In the genomic region with DNA sequence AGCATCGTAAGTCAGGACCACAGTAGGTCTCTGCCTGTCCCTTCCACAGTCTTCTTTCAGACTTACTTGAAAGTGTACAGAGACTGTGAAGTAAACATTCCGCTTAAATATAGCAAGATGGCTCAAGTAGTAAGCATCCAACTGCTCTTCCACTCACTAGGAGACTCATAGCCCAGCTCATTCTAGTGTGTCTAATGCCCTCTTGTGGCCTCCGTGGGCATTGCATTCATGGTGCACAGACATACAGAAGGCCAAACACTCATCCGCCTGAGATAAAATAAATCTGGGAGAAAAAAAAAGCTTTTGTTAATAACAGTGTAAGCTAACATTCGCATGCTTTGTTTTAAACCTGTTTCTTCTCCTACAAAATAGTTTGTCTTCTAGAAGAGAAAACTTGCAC, we compare ENCODE assay signal across 8 mouse cellular contexts. TPM values are rescaled to one million over a fixed set of nuclear protein-coding genes. Genes with fewer than 3 reads are reported as not detected.
A peak's percentile ranks its signal among the peaks of the same experiment; 100 is the strongest.
DNase-seq lines count a peak whose midpoint lies in the region; ATAC-seq and TF ChIP-seq lines count a peak whose summit lies in the region.

No protein-coding gene starts in this region.

- H3K27ac ChIP-seq in CH12.LX (ENCODE audit: insufficient read depth, low read depth): no peak overlapping the region
- no peak overlapping the region for H3K27ac ChIP-seq in layer of hippocampus, adult 2 months
- no peak overlapping the region for H3K27ac ChIP-seq in lung, postnatal 0 days (ENCODE audit: low read length)
- H3K27ac ChIP-seq in small intestine, adult 2 months (ENCODE audit: insufficient read depth, low read depth, low read length): no peak overlapping the region

- TF ChIP-seq RAD21 in CH12.LX (IDR thresholded peaks at IDR 0.05; ENCODE audit: low read depth, low read length): peak; percentile 64

- no peak for ATAC-seq in cerebellum, adult (ENCODE audit: insufficient number of reproducible peaks, low FRiP score, low TSS enrichment)
- peak; percentile 44; the same call in 1 of the 2 replicates for ATAC-seq in frontal cortex, adult (ENCODE audit: low TSS enrichment)
- ATAC-seq in lung, postnatal 0 days: peak; percentile 62; the same call in 1 of the 2 replicates

- H3K9me3 ChIP-seq in CH12.LX (replicated peaks; ENCODE audit: low read length): no peaks in the 10 kb centered on the region
- no peaks in the 10 kb centered on the region for H3K9me3 ChIP-seq in lung, postnatal 0 days (ENCODE audit: low read length)

- no peak for TF ChIP-seq POLR2A in CH12.LX (IDR thresholded peaks at IDR 0.05; ENCODE audit: low read depth, low read length)
- TF ChIP-seq POLR2A in brain, embryonic 14.5 days (IDR thresholded peaks at IDR 0.05; ENCODE audit: borderline replicate concordance, extremely low read depth, insufficient read depth, insufficient read length, poor library complexity, severe bottlenecking): no peak
- no peak for TF ChIP-seq POLR2A in small intestine, adult 2 months (IDR thresholded peaks at IDR 0.05; ENCODE audit: low read depth, low read length)

- H3K79me2 ChIP-seq in CH12.LX (replicated peaks; ENCODE audit: control insufficient read depth, extremely low read depth, insufficient read depth, poor library complexity, severe bottlenecking): no peaks in the 10 kb centered on the region

- no peak overlapping the region for H3K9ac ChIP-seq in CH12.LX (ENCODE audit: insufficient read depth, low read depth)
- no peak overlapping the region for H3K9ac ChIP-seq in lung, postnatal 0 days (replicated peaks; ENCODE audit: low read depth)

- peak; percentile 82 to 88 for TF ChIP-seq CTCF in CH12.LX (conservative IDR thresholded peaks at IDR 0.05 in 1 of 2, IDR thresholded peaks at IDR 0.05 in 1 of 2; ENCODE audit: low read depth in 2 of 2, low read length in 2 of 2)
- TF ChIP-seq CTCF in brain, embryonic 14.5 days (IDR thresholded peaks at IDR 0.05; ENCODE audit: borderline replicate concordance, extremely low read depth, insufficient read depth, insufficient read length): peak; percentile 73; the same call in 1 of the 2 replicates
- TF ChIP-seq CTCF in layer of hippocampus, adult 2 months (conservative IDR thresholded peaks at IDR 0.05): peak; percentile 85
- peak; percentile 86 for TF ChIP-seq CTCF in lung, postnatal 0 days (IDR thresholded peaks at IDR 0.05)
- peak; percentile 66; the same call in 1 of the 2 replicates for TF ChIP-seq CTCF in small intestine, adult 2 months (IDR thresholded peaks at IDR 0.05; ENCODE audit: extremely low read depth, insufficient read length, insufficient replicate concordance, low read depth, low read length)

- 72% methylated on average over 5 of the region's 5 CpGs for WGBS in lung, postnatal 0 days
- WGBS in small intestine, adult 2 months: 76% methylated on average over 5 of the region's 5 CpGs

- H3K4me1 ChIP-seq in CH12.LX (ENCODE audit: control insufficient read depth in 1 of 2, insufficient read depth in 2 of 2): no peaks in the 10 kb centered on the region
- H3K4me1 ChIP-seq in lung, postnatal 0 days (ENCODE audit: insufficient read depth, low read depth, low read length): no peaks in the 10 kb centered on the region
- H3K4me1 ChIP-seq in small intestine, adult 2 months (ENCODE audit: control insufficient read depth, insufficient read depth, insufficient read length, low read length): peaks cover 3% of the 10 kb centered on the region; the same call in 1 of the 2 replicates

- peaks cover 65 to 92% of the 10 kb centered on the region in 2 experiments for H3K36me3 ChIP-seq in CH12.LX (replicated peaks in 1 of 2; ENCODE audit: control insufficient read depth in 1 of 2, insufficient read depth in 1 of 2, low read length in 1 of 2)
- peaks cover 21% of the 10 kb centered on the region for H3K36me3 ChIP-seq in lung, postnatal 0 days (ENCODE audit: insufficient read depth, low read length)
- H3K36me3 ChIP-seq in small intestine, adult 2 months (ENCODE audit: control insufficient read depth, insufficient read depth, low read length): peaks cover 33% of the 10 kb centered on the region

- dilution Hi-C loops in CH12.LX (cut with MboI; ENCODE audit: extremely low pct_ligation_motif_present, extremely low pct_unique_long_range_greater_than_20kb, low sequenced_read_pairs): no loop called here

- no peak overlapping the region for H3K4me3 ChIP-seq in CH12.LX (replicated peaks in 1 of 3; ENCODE audit: low read depth in 2 of 3, low read length in 2 of 3, poor library complexity in 1 of 3)
- H3K4me3 ChIP-seq in layer of hippocampus, adult 2 months: no peak overlapping the region
- H3K4me3 ChIP-seq in lung, postnatal 0 days (ENCODE audit: low read depth, low read length): no peak overlapping the region
- no peak overlapping the region for H3K4me3 ChIP-seq in small intestine, adult 2 months (ENCODE audit: low read depth, low read length)

- no peak overlapping the region for H3K4me2 ChIP-seq in CH12.LX (ENCODE audit: insufficient read depth, low read depth, poor library complexity, severe bottlenecking)
- no peak overlapping the region for H3K4me2 ChIP-seq in lung, postnatal 0 days (replicated peaks; ENCODE audit: low read depth, low read length)

- no peak for TF ChIP-seq EP300 in CH12.LX (IDR thresholded peaks at IDR 0.05; ENCODE audit: low read length)
- no peak for TF ChIP-seq EP300 in lung, postnatal 0 days (IDR thresholded peaks at IDR 0.05)

- H3K27me3 ChIP-seq in CH12.LX (replicated peaks): no peaks in the 10 kb centered on the region
- no peaks in the 10 kb centered on the region for H3K27me3 ChIP-seq in lung, postnatal 0 days (replicated peaks; ENCODE audit: insufficient read depth, low read length)
- H3K27me3 ChIP-seq in small intestine, adult 2 months (ENCODE audit: control insufficient read depth, insufficient read depth, low read length): no peaks in the 10 kb centered on the region

- in situ Hi-C loops in CH12.LX (cut with MboI; ENCODE audit: low pct_ligation_motif_present, low pct_unique_long_range_greater_than_20kb, low sequenced_read_pairs): no loop called here

- DNase-seq in cerebellum, adult 11 months: peak; percentile 28
- peak; percentile 74 for DNase-seq in CH12.LX (ENCODE audit: extremely low read depth)
- peak; percentile 61 for DNase-seq in brain, embryonic 14.5 days (ENCODE audit: low read depth)
- peak; percentile 24 to 66 for DNase-seq in layer of hippocampus, adult 2 months (ENCODE audit: low spot score in 2 of 2)
- DNase-seq in lung, postnatal 0 days (ENCODE audit: low spot score): peak; percentile 63

TF ChIP-seq in CH12.LX, 34 proteins besides CTCF, POLR2A, EP300 and RAD21:
- TF ChIP-seq SMC3 (IDR thresholded peaks at IDR 0.05; ENCODE audit: low read depth, low read length) (peak; percentile 57), TCF12 (IDR thresholded peaks at IDR 0.05; ENCODE audit: low read depth, low read length) (no peak)

RNA-seq across cellular contexts. Expression of a gene that starts 23.8 kb away (rescaled TPM):
- 46.6 and 60.8 TPM in 2 replicates for total RNA-seq in CH12.LX (2012; rRNA removed)
- 126 TPM in 2 replicates for total RNA-seq in CH12.LX (2014; rRNA removed)
- 84.9 and 92.6 TPM in 2 replicates for polyA plus RNA-seq in CH12.LX (2012; ENCODE audit: insufficient read length, low read depth)
- 43.9 and 44.7 TPM in 2 replicates for polyA plus RNA-seq in brain, embryonic 14.5 days (2012; rRNA removed)
- total RNA-seq in layer of hippocampus, adult 2 months (2021): 10 to 100 TPM; 30.0 to 32.9 TPM
- 12.9 and 13.5 TPM in 2 replicates for polyA plus RNA-seq in lung, postnatal 0 days (2015; fragmentation: Nextera tagmentation; extraction: Ambion mirVana)
- polyA plus RNA-seq in small intestine, adult 2 months (2012; rRNA removed): 3.4 and 3.9 TPM in 2 replicates

RNA-seq across cellular contexts. Expression of a gene that starts 37.6 kb away (rescaled TPM):
- 20.1 and 26.8 TPM in 2 replicates for total RNA-seq in CH12.LX (2012; rRNA removed)
- 27.9 and 33.6 TPM in 2 replicates for total RNA-seq in CH12.LX (2014; rRNA removed)
- polyA plus RNA-seq in CH12.LX (2012; ENCODE audit: insufficient read length, low read depth): 32.4 and 37.8 TPM in 2 replicates
- 30.9 and 36.5 TPM in 2 replicates for polyA plus RNA-seq in brain, embryonic 14.5 days (2012; rRNA removed)
- 10 to 100 TPM; 37.3 to 37.5 TPM for total RNA-seq in layer of hippocampus, adult 2 months (2021)
- 6.5 and 6.7 TPM in 2 replicates for polyA plus RNA-seq in lung, postnatal 0 days (2015; fragmentation: Nextera tagmentation; extraction: Ambion mirVana)
- polyA plus RNA-seq in small intestine, adult 2 months (2012; rRNA removed): 10.5 and 20.5 TPM in 2 replicates

RNA-seq across cellular contexts. Expression of a gene that starts 42.9 kb away (rescaled TPM):
- total RNA-seq in CH12.LX (2012; rRNA removed) (8.7 TPM in 2 replicates), CH12.LX (2014; rRNA removed) (30.8 and 32.9 TPM in 2 replicates)
- 29.2 and 31.2 TPM in 2 replicates for polyA plus RNA-seq in CH12.LX (2012; ENCODE audit: insufficient read length, low read depth)
- 52.1 and 56.7 TPM in 2 replicates for polyA plus RNA-seq in brain, embryonic 14.5 days (2012; rRNA removed)
- total RNA-seq in layer of hippocampus, adult 2 months (2021): 10 to 100 TPM; 30.7 to 32.1 TPM
- 45.8 and 46.4 TPM in 2 replicates for polyA plus RNA-seq in lung, postnatal 0 days (2015; fragmentation: Nextera tagmentation; extraction: Ambion mirVana)
- polyA plus RNA-seq in small intestine, adult 2 months (2012; rRNA removed): 3.5 and 8.4 TPM in 2 replicates
